Mouse (Mus musculus) liver (tissue): ENCODE results near the gene Atp10a.

Source experiments
- DNase-seq: peaks from one replicate; pipeline ENCODE4 v3.0.0-alpha.2; 2020; ENCODE audit warnings: mixed read lengths

Atp10a gene

GRCm38 (mm10) chr7:58655866-58656265 is at the start of gene Atp10a:
TSS of gene Atp10a (plus strand) at chr7:58656166.
- no peak for DNase-seq

DNA sequence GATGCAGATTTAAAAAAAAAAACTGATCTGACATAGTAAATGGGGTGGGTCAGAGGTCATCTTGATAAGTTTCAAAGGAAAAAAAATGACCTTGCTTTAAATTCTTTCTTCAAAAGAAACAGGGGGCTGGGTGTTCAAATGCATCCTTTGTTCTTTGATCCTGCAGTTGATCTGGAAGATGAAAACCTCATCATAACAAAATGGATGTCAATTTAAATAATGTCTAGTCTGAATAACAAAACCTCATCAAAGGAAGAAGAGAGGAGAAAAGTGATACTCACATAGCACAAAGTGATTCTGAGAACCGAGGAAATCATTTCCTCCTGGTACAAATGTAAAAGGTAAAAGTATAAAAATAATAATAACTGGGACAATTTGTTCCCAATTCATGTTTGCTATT is 37.9 kb upstream of the Atp10a start:
- no peak for DNase-seq

GRCm38 (mm10) chr7:58626305-58627155 is 29.4 kb upstream of the Atp10a start:
- DNase-seq = no peak

DNA sequence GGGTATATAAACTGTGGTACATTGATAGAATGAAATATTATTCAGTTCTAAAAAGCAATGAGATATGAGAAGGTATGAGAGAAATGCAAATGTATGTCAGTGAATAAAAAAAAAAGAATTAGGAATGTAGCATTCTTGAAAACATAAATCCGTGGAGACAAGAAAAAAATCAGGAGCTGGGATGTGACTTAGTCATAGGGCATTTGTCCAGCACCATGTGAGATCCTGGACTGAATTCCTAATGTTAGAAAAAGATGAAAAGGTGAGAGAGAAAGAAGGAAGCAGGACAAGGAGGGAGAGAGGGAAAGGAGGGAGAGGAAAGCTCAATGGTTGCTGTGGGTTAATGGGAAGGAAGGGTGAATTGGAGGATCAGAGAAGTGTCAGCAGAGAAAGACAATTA is 28.6 kb upstream of the Atp10a start:
- DNase-seq = no peak

DNA sequence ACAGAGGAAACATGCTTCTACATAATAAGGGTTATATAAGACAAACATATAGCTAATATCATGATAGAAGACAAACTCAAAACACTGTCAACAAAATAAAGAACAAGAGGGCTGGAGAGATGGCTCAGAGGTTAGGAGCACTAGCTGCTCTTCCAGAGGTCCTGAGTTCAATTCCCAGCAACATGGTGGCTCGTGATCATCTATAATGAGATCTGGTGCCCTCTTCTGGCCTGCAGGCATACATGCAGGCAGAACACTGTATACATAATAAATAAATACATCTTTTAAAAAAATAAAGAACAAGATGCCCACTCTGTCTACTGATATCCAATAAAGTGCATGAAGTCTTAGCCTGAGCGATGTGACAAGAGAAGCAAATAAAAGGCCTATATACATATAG is 26.7 kb upstream of the Atp10a start:
- no peak for DNase-seq

GRCm38 (mm10) chr7:58633683-58634082 is 22.3 kb upstream of the Atp10a start:
- no peak for DNase-seq

- DNase-seq = no peak
Observed at GRCm38 (mm10) chr7:58639676-58640075, 16.3 kb upstream of the Atp10a start.

- no peak for DNase-seq
Observed at GRCm38 (mm10) chr7:58640456-58640855, 15.5 kb upstream of the Atp10a start.

GRCm38 (mm10) chr7:58641916-58642315 is 14.1 kb upstream of the Atp10a start:
- DNase-seq = no peak

DNA sequence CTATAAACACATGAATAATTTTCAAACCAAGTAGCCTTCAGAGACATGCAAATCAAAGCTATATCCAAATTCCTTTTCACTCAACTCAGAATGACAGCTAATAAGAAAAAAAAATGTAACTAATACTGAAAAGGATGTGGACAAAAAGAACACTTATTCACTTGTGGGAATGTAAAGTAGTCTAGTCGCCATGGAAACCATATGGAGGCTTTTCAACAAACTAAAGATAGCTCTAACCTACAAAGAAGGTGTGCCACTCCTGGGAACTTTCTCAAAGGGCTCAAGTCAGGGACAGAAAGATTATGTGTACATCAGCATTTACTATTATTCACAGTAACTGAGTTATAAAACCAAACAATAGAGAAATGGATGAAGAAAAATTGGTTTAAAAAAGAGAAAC is 8.6 kb upstream of the Atp10a start:
- DNase-seq = no peak

GRCm38 (mm10) chr7:58657913-58658789 is 2.2 kb downstream of the Atp10a start:
- peak; percentile 67 for DNase-seq

- no peak for DNase-seq
Observed at GRCm38 (mm10) chr7:58658790-58659405, 2.9 kb downstream of the Atp10a start.

GRCm38 (mm10) chr7:58660046-58660445 is 4.1 kb downstream of the Atp10a start:
- DNase-seq = no peak

- DNase-seq = no peak
Observed at GRCm38 (mm10) chr7:58660665-58661064, 4.7 kb downstream of the Atp10a start.

DNA sequence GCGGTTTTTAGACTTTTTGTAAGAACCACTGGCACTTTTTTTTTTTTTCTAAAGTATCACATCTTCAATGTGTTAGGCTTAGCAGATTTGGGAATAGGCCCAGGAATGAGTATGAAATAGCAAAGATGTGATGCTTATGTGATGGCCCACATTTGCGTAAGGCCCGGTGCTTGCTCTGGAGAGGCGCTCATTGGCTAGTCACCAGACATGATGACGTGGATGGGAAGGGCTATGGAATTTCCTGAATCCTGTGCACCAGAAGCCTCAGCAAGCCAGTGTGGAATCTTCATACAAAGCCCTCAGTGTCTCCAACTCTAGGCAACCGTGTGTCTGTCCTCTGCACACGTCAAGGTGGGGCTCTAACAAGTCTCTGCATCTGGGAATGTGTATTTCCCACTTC is 5.1 kb downstream of the Atp10a start:
- DNase-seq = no peak

DNA sequence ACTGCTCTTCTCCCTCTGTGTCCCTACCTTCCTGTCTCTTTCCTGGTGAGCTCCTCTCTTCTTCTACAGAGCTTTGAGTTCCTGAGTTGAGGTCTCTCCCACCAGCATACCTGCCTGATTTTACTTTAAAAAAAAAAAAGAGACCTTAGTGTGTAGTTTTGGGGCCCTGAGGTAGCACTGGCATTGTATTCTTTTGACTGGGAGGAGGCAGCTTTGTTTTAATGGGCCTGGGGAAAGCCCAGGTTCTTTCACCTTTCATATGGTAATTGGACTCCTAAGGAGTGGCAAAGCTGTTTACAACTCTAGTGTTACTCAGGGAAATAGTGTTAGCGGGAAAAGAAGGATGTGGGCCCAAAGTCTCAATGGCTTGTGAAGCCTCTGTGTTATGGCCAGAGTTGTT is 12.7 kb downstream of the Atp10a start:
- DNase-seq = no peak

GRCm38 (mm10) chr7:58676075-58676474 is 20.1 kb downstream of the Atp10a start:
- no peak for DNase-seq

- peak; percentile 5 for DNase-seq
Observed at GRCm38 (mm10) chr7:58677111-58677805, 21.3 kb downstream of the Atp10a start.

GRCm38 (mm10) chr7:58685967-58686366 is 30.0 kb downstream of the Atp10a start:
- DNase-seq = no peak

GRCm38 (mm10) chr7:58686573-58686972 is 30.6 kb downstream of the Atp10a start:
- peak; percentile 24 for DNase-seq

- no peak for DNase-seq
Observed at GRCm38 (mm10) chr7:58686997-58687396, 31.0 kb downstream of the Atp10a start.

GRCm38 (mm10) chr7:58690069-58690923 is 34.3 kb downstream of the Atp10a start:
- no peak for DNase-seq
